Mouse (Mus musculus) forebrain, embryonic 16.5 days (tissue): Measurements from ENCODE around the gene Lsr. TPM values are rescaled to one million over a fixed set of nuclear protein-coding genes. Genes with fewer than 3 reads are reported as not detected.
"Not testable (repeated sequence)": the region's sequence is repeated elsewhere in the genome, so short reads cannot be mapped to it uniquely, and the experiment has no call there.

Experiments
- ATAC-seq: fragments of 200-750 bp; cut with Nextera tagmentation; 2 replicates; pipeline ENCODE4 v1.8.0; 2017; ENCODE audit warnings: mild to moderate bottlenecking, moderate library complexity
- H3K27ac ChIP-seq: fragments of 300-500 bp; sonication (generic); 2 replicates; pipeline ENCODE4 v1.5.1; 2014; ENCODE audit warnings: low read length, control low read depth
- H3K27me3 ChIP-seq: fragments of 300-500 bp; sonication (generic); replicated peaks from 2 replicates; pipeline ENCODE4 v1.6.1; 2014; ENCODE audit warnings: low read length; ENCODE audit not compliant: control insufficient read depth, insufficient read depth
- H3K36me3 ChIP-seq: fragments of 300-500 bp; sonication (generic); 2 replicates; pipeline ENCODE4 v1.6.1; 2014; ENCODE audit not compliant: control insufficient read depth, insufficient read depth
- H3K4me1 ChIP-seq: fragments of 300-500 bp; sonication (generic); replicated peaks from 2 replicates; pipeline ENCODE4 v1.6.1; 2014; ENCODE audit warnings: low read length; ENCODE audit not compliant: control insufficient read depth, insufficient read depth
- H3K4me2 ChIP-seq: fragments of 300-500 bp; sonication (generic); 2 replicates; pipeline ENCODE4 v1.6.1; 2014; ENCODE audit warnings: mild to moderate bottlenecking, low read length, control low read depth
- H3K4me3 ChIP-seq: fragments of 300-500 bp; sonication (generic); replicated peaks from 2 replicates; pipeline ENCODE4 v1.5.1; 2014; ENCODE audit warnings: mild to moderate bottlenecking, low read length, control low read depth
- H3K9ac ChIP-seq: fragments of 300-500 bp; sonication (generic); replicated peaks from 2 replicates; pipeline ENCODE4 v1.6.1; 2014; ENCODE audit warnings: low read depth, low read length, control low read depth
- H3K9me3 ChIP-seq: fragments of 300-500 bp; sonication (generic); 2 replicates; pipeline ENCODE4 v1.6.1; 2016; ENCODE audit warnings: low read length; ENCODE audit not compliant: control insufficient read depth
- WGBS: fragments of 180-500 bp; shearing (Covaris S2); extraction: QIAGEN DNeasy Blood & Tissue Kit; methylation state at CpG from one replicate; pipeline ENCODE4 v1.1.7; 2014; 5-methylcytosine and 5-hydroxymethylcytosine counted together
- polyA plus RNA-seq: library from polyadenylated mRNA; unstranded; fragments of >200 nt; fragmentation: Nextera tagmentation; extraction: Ambion mirVana; gene quantifications from 2 replicates; pipeline ENCODE4 v1.2.1, GENCODE M21; 2015

The Lsr gene
- polyA plus RNA-seq, 1 experiment from 2014 or later, result 21.3 TPM

DNA sequence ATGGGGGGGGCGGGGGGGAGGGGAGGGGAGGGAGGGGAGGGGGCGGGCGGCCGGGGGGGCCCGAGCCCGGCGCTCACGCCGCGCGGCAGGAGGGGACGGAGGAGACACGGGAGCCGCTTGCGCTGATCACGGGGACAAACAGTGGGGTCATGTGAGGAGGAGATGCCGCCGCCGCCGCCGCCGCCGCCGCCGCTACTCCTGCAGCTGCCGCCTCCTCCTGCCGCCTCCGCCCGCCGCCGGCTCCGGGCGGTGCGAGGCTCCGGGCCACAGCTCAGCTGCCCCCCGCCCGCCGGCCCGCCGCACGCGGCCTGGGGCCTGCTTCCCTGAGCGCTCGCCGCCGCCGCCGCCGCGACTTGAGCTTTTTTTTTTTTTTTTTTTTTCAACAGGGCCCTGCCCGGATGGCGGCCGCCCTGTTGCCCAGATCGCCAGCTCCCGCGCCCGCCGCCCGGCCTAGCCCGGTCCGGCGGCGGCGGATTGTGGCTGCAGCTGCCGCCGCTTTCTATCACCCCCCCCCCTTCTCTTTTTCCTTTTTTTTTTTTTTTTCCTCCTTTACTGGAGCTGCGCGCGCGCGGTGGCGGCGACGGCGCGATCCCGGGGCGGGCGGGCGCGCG, 16.4 kb downstream of the Lsr start, which contains the start of gene Usf2:
Gene Usf2, minus strand, starts transcription at position 48 of the 611 bp plus-strand sequence.
- under 1% methylated on average over 31 of the region's 82 CpGs for WGBS
- peak; percentile 61 for ATAC-seq

DNA sequence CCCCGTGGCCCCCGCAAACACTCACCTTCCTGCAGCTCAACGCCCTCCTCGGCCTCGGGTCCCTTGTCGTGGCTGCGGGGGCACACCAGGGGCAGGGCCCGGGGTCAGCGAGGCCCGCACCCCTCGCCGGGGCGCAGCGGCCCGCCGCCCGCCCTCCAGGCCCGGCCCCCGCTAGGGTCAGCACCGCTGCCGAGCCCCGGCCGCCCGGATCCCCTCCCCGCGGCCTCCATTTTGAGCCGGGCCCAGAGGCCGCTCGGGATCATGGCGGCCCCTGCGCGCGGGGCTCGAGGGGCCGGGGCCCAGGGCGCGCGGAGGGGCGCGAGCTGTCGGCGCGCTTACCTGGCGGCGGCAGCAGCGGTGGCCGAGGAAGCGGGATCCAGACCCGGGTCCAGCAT, 16.9 kb downstream of the Lsr start:
- peak overlapping the region; percentile 79 for H3K9ac ChIP-seq
- 0% methylated on average over 18 of the region's 49 CpGs for WGBS
- no peaks in the 10 kb centered on the region for H3K9me3 ChIP-seq
- H3K4me1 ChIP-seq, result peaks cover 18% of the 10 kb centered on the region
- H3K27ac ChIP-seq, result peak overlapping the region; percentile 98
- H3K36me3 ChIP-seq, result peaks cover 14% of the 10 kb centered on the region
- peak overlapping the region; percentile 84 for H3K4me3 ChIP-seq
- H3K27me3 ChIP-seq, result no peaks in the 10 kb centered on the region
- peak overlapping the region; percentile 78 for H3K4me2 ChIP-seq
- peak; percentile 29 for ATAC-seq

More for the DNA sequence above, 16.4 kb downstream of the Lsr start, which contains the start of gene Usf2:
- H3K27me3 ChIP-seq, result no peaks in the 10 kb centered on the region
- H3K9me3 ChIP-seq, result no peaks in the 10 kb centered on the region
- peaks cover 14% of the 10 kb centered on the region for H3K36me3 ChIP-seq
- H3K4me1 ChIP-seq, result peaks cover 18% of the 10 kb centered on the region
- H3K27ac ChIP-seq, result peak within 1 kb of the TSS; percentile 98
- peak within 1 kb of the TSS; percentile 79 for H3K9ac ChIP-seq
- H3K4me2 ChIP-seq, result peak within 1 kb of the TSS; percentile 78
- H3K4me3 ChIP-seq, result peak within 1 kb of the TSS; percentile 84

DNA sequence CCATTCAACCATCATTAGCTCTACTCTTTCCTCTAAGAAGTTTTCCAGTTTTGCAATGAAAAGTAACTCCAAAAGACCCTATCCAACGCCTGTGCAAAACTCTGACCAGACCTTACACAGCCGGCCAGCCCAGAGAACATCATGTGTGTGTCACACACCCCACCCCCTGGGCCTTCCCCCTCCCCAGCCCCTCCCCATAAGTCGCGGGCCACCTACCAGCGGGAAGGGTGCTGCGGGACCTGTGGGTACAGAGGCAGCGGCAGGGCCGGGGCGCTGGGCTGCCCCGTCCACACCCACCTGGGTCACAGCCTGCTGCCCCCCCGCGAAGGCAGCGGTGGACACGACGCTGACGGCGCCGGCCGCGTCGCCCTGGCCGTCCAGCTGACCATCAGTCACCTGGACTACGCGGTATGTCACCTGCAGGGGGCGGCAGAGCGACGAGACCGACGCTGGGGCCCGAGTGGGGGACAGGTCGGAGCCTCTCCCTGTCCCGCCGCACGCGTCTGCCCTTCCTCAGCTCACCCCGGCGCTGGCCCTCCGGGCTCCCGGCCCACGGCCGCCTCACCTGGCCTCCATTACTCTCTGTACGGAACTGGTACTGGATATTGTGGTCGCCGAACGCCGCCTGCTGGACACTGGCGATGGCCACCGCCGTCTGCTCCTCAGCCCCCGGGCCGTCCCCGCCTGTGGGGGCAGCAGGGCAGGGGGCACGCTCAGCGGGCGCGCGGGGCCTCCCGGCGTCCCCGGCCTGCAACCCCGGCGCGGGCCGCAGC, 17.5 kb downstream of the Lsr start:
- Histone ChIP-seq H3K4me3 (peak overlapping the region; percentile 84), H3K9ac (peak overlapping the region; percentile 79), H3K4me1 (peaks cover 18% of the 10 kb centered on the region), H3K9me3 (no peaks in the 10 kb centered on the region), H3K27me3 (no peaks in the 10 kb centered on the region), H3K4me2 (peak overlapping the region; percentile 78), H3K36me3 (peaks cover 14% of the 10 kb centered on the region), H3K27ac (peak overlapping the region; percentile 98)
- under 1% methylated on average over 60 of the region's 64 CpGs for WGBS
- peak; percentile 62 for ATAC-seq

- H3K4me1 ChIP-seq, result peaks cover 18% of the 10 kb centered on the region
- H3K36me3 ChIP-seq, result peaks cover 14% of the 10 kb centered on the region
- H3K4me2 ChIP-seq, result peak overlapping the region; percentile 78
- H3K27ac ChIP-seq, result no peak overlapping the region; the same call in 1 of the 2 replicates
- 81% methylated on average over 12 of the region's 12 CpGs for WGBS
- peak overlapping the region; percentile 84 for H3K4me3 ChIP-seq
- H3K9me3 ChIP-seq, result no peaks in the 10 kb centered on the region
- H3K27me3 ChIP-seq, result no peaks in the 10 kb centered on the region
- peak overlapping the region; percentile 15; the same call in 1 of the 2 replicates for H3K9ac ChIP-seq
- ATAC-seq, result no peak
Observed at GRCm38 (mm10) chr7:30954971-30955520, 18.2 kb downstream of the Lsr start.

DNA sequence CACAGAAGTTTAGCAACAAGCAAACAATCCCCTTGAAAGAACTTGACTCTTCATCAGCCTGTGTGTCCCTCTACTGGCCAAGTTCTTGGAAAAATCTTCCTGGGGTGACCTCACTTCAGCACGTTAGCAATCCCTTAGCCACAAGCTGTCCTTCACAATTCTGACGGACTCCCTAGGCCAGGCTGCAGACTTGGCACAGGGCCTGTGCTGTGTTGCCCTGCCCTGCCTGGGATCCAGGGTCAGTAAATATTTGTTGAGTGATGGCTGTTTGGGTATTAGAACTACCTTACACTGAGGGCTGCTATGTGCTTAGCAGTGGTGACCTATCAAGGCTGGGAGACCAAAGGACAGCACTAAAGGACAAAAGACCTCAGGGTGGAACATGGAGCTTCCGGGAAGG, 19.2 kb downstream of the Lsr start:
- 80% methylated on average over 3 of the region's 3 CpGs for WGBS
- H3K9me3 ChIP-seq, result no peaks in the 10 kb centered on the region
- peaks cover 18% of the 10 kb centered on the region for H3K4me1 ChIP-seq
- no peaks in the 10 kb centered on the region for H3K27me3 ChIP-seq
- ATAC-seq, result no peak
- H3K9ac ChIP-seq, result no peak overlapping the region
- H3K27ac ChIP-seq, result no peak overlapping the region
- H3K4me2 ChIP-seq, result no peak overlapping the region
- peaks cover 14% of the 10 kb centered on the region for H3K36me3 ChIP-seq
- H3K4me3 ChIP-seq, result no peak overlapping the region

- H3K36me3 ChIP-seq, result peaks cover 14% of the 10 kb centered on the region
Observed at GRCm38 (mm10) chr7:30953459-30953858, 19.8 kb downstream of the Lsr start.

GRCm38 (mm10) chr7:30952441-30953265, 20.6 kb downstream of the Lsr start:
- Histone ChIP-seq H3K4me3 (no peak overlapping the region), H3K27me3 (no peaks in the 10 kb centered on the region), H3K9ac (no peak overlapping the region), H3K27ac (no peak overlapping the region), H3K4me2 (no peak overlapping the region), H3K4me1 (peaks cover 10% of the 10 kb centered on the region), H3K9me3 (no peaks in the 10 kb centered on the region), H3K36me3 (peaks cover 14% of the 10 kb centered on the region)
- ATAC-seq, result no peak
- whole genome bisulfite sequencing, result 96% methylated on average over 16 of the region's 16 CpGs

More at GRCm38 (mm10) chr7:30953459-30953858, 19.8 kb downstream of the Lsr start:
- Histone ChIP-seq H3K4me2 (no peak overlapping the region), H3K4me3 (no peak overlapping the region), H3K4me1 (peaks cover 17% of the 10 kb centered on the region), H3K27me3 (no peaks in the 10 kb centered on the region), H3K9ac (no peak overlapping the region), H3K27ac (no peak overlapping the region), H3K9me3 (no peaks in the 10 kb centered on the region)
- WGBS, result 96% methylated on average over 6 of the region's 6 CpGs
- no peak for ATAC-seq

DNA sequence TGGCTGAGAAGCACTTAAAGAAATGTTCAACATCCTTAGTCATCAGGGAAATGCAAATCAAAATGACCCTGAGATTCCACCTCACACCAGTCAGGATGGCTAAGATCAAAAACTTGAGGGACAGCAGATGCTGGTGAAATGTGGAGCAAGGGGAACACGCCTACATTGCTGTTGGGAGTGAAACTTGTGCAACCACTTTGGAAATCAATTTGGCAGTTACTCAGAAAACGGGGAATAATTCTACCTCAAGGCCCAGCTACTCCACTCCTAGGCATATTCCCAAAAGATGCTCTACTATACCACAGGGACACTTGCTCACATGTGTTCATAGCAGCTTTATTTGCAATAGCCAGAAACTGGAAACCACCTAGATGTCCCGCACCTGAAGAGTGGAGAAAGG, 23.4 kb downstream of the Lsr start:
- H3K36me3 ChIP-seq, result peaks cover 14% of the 10 kb centered on the region
- not testable (repeated sequence) for H3K4me1 ChIP-seq, H3K9me3 ChIP-seq, H3K4me3 ChIP-seq, H3K4me2 ChIP-seq, H3K27me3 ChIP-seq, H3K27ac ChIP-seq, H3K9ac ChIP-seq, ATAC-seq
- 83% methylated on average over 3 of the region's 3 CpGs for WGBS
